Comparison of ENCODE assay signal across 11 mouse cellular contexts in genomic region chr14:99772774-99773423, GRCm38 (mm10).
A peak's percentile ranks its signal among the peaks of the same experiment; 100 is the strongest.
DNase-seq lines count a peak whose midpoint lies in the region; ATAC-seq and TF ChIP-seq lines count a peak whose summit lies in the region.
"Had no signal": no experiment of that assay in that cellular context is flagged by ENCODE, and none has a peak within 500 bp of the region (broad histone marks: within the 10 kb centered on the region; RNA-seq: fewer than 3 reads in every experiment).

No protein-coding gene starts in this region.

- no peak for TF ChIP-seq EP300 in liver, postnatal 0 days (IDR thresholded peaks at IDR 0.05; ENCODE audit: low read depth)

- no peak for DNase-seq in heart, postnatal 10 days
- DNase-seq in lung, adult 2 months, result no peak
- no peak for DNase-seq in lung, postnatal 10 days
- peak; percentile 37 for DNase-seq in embryo, embryonic 11 days
- no peak for DNase-seq in liver, postnatal 0 days
- no peak for DNase-seq in left cerebral cortex, postnatal 14 days (ENCODE audit: low spot score in 2 of 2)
- DNase-seq in layer of hippocampus, adult 9-11 months, result no peak
- DNase-seq: cerebellum, adult 9-10 months had no signal

- TF ChIP-seq CTCF in lung, adult 2 months (IDR thresholded peaks at IDR 0.05; ENCODE audit: insufficient read depth, low read length), result no peak
- TF ChIP-seq CTCF in liver, postnatal 0 days (IDR thresholded peaks at IDR 0.05; ENCODE audit: low read depth), result no peak

- intact Hi-C loops in heart, postnatal 10 days (cut with DNase I), result no loop called here
- intact Hi-C loops in left cerebral cortex, postnatal 14 days (cut with DNase I), result no loop called here

- H3K27me3 ChIP-seq in heart, embryonic 15.5 days, result no peaks in the 10 kb centered on the region
- no peaks in the 10 kb centered on the region for H3K27me3 ChIP-seq in liver, postnatal 0 days (ENCODE audit: insufficient read depth, low read length)

- H3K4me1 ChIP-seq in heart, embryonic 15.5 days (replicated peaks), result no peaks in the 10 kb centered on the region
- no peaks in the 10 kb centered on the region; the same call in none of the 2 replicates for H3K4me1 ChIP-seq in lung, adult 2 months (ENCODE audit: control insufficient read depth, insufficient read depth, low read length)
- 0 out of 2 replicates have a peak, but pooled peaks cover 2% of the 10 kb centered on the region for H3K4me1 ChIP-seq in liver, postnatal 0 days (ENCODE audit: insufficient read depth)

- no peak overlapping the region for H3K4me3 ChIP-seq in heart, embryonic 15.5 days
- H3K4me3 ChIP-seq in lung, adult 2 months (replicated peaks; ENCODE audit: extremely low read depth, low read depth, low read length), result peak overlapping the region; percentile 11
- H3K4me3 ChIP-seq in liver, postnatal 0 days (ENCODE audit: low read depth, low read length), result no peak overlapping the region

- no peak overlapping the region for H3K9ac ChIP-seq in heart, embryonic 15.5 days
- no peak overlapping the region for H3K9ac ChIP-seq in liver, postnatal 0 days (replicated peaks)

- no peak for TF ChIP-seq POLR2A in lung, adult 2 months (IDR thresholded peaks at IDR 0.05; ENCODE audit: borderline replicate concordance, extremely low read depth, low read depth, low read length)

- no peak overlapping the region; the same call in 1 of the 2 replicates for H3K27ac ChIP-seq in heart, embryonic 15.5 days
- no peak overlapping the region for H3K27ac ChIP-seq in liver, postnatal 0 days (ENCODE audit: low read depth)

- WGBS in heart, embryonic 15.5 days, result 53% methylated on average over 19 of the region's 19 CpGs
- WGBS in lung, adult 2 months, result 31% methylated on average over 19 of the region's 19 CpGs
- WGBS in liver, postnatal 0 days (ENCODE audit: insufficient replicate concordance), result 40% methylated on average over 19 of the region's 19 CpGs

- peak overlapping the region; percentile 43 for H3K4me2 ChIP-seq in heart, embryonic 15.5 days
- peak overlapping the region; percentile 36; the same call in 1 of the 2 replicates for H3K4me2 ChIP-seq in liver, postnatal 0 days (ENCODE audit: low read depth, low read length)

- no peak for ATAC-seq in heart, embryonic 15.5 days (replicated peaks; ENCODE audit: insufficient number of reproducible peaks, insufficient read depth, low FRiP score, low read depth)
- ATAC-seq in liver, postnatal 0 days, result no peak
- ATAC-seq: forebrain, embryonic 16.5 days; inflammation-experienced regulatory T-cells, adult 6 months had no signal

- H3K36me3 ChIP-seq in heart, embryonic 15.5 days, result no peaks in the 10 kb centered on the region
- no peaks in the 10 kb centered on the region for H3K36me3 ChIP-seq in liver, postnatal 0 days (replicated peaks; ENCODE audit: insufficient read depth, low read length)

- H3K9me3 ChIP-seq in heart, embryonic 15.5 days (replicated peaks), result no peaks in the 10 kb centered on the region
- no peaks in the 10 kb centered on the region for H3K9me3 ChIP-seq in liver, postnatal 0 days (ENCODE audit: low read length)
